Mouse (Mus musculus): Measurements from ENCODE around the gene Avpi1.
"Not testable (repeated sequence)": the region's sequence is repeated elsewhere in the genome, so short reads cannot be mapped to it uniquely, and the experiment has no call there.

Avpi1 gene

GRCm38 (mm10) chr19:42090637-42091141, 38.2 kb downstream of the Avpi1 start:
- no peak for DNase-seq

- peak; percentile 94 for DNase-seq
Observed at GRCm38 (mm10) chr19:42089748-42090595, 38.9 kb downstream of the Avpi1 start, which contains the start of gene Pi4k2a. Pi4k2a (plus strand) TSS chr19:42090470.

GRCm38 (mm10) chr19:42089103-42089747, 39.6 kb downstream of the Avpi1 start:
- peak; percentile 46 for DNase-seq

GRCm38 (mm10) chr19:42086166-42086565, 42.7 kb downstream of the Avpi1 start, which contains the start of gene Morn4:
Morn4 (minus strand) TSS chr19:42086357.
- DNase-seq: peak; percentile 92

- no peak for DNase-seq
Observed at GRCm38 (mm10) chr19:42085690-42086089, 43.2 kb downstream of the Avpi1 start.

GRCm38 (mm10) chr19:42081613-42082012, 47.2 kb downstream of the Avpi1 start:
- DNase-seq: not testable (repeated sequence)

- DNase-seq: no peak
Observed at GRCm38 (mm10) chr19:42080469-42080868, 48.4 kb downstream of the Avpi1 start.

GRCm38 (mm10) chr19:42079950-42080349, 48.9 kb downstream of the Avpi1 start:
- DNase-seq: no peak

- DNase-seq: no peak
Observed at GRCm38 (mm10) chr19:42079006-42079405, 49.9 kb downstream of the Avpi1 start.

- no peak for DNase-seq
Observed at GRCm38 (mm10) chr19:42078566-42078965, 50.3 kb downstream of the Avpi1 start.

- no peak for DNase-seq
Observed at GRCm38 (mm10) chr19:42075992-42076391, 52.9 kb downstream of the Avpi1 start.

- DNase-seq: no peak
Observed at GRCm38 (mm10) chr19:42075051-42075450, 53.8 kb downstream of the Avpi1 start.

All from right cerebral cortex, postnatal 4 days (tissue).